8 mouse cellular contexts compared by ENCODE assay signal in the genomic region with DNA sequence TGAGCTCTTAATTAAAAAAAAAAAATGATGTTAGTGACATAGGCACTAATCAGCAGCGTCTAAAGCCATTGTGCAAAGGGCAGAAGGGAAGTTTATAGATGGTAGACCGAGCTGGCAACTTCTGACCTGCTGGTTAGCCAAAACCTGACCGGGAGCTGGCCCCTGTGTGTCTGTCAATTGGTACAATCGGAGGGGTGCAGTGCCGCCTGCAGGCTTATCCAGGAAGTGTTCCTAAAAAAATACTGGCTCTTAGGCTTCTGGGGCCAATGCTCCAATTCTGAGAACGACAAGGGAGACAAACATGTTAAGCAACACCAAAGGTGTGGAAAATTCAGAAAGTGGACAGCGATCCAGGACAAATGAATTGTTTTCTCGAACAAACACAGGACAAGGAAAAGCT. TPM values are rescaled to one million over a fixed set of nuclear protein-coding genes. Genes with fewer than 3 reads are reported as not detected.
DNase-seq lines count a peak whose midpoint lies in the region; ATAC-seq and TF ChIP-seq lines count a peak whose summit lies in the region.

No protein-coding gene starts in this region.

- TF ChIP-seq CTCF in lung, adult 2 months (IDR thresholded peaks at IDR 0.05; ENCODE audit: insufficient read depth, low read length) = peak; percentile 26; the same call in 1 of the 2 replicates
- peak; percentile 63 for TF ChIP-seq CTCF in stomach, postnatal 0 days (IDR thresholded peaks at IDR 0.05; ENCODE audit: low read depth)

- WGBS in lung, adult 2 months = 22% methylated on average over 8 of the region's 8 CpGs
- WGBS in stomach, postnatal 0 days = 29% methylated on average over 8 of the region's 8 CpGs

- H3K4me3 ChIP-seq in lung, adult 2 months (replicated peaks; ENCODE audit: extremely low read depth, low read depth, low read length) = no peak overlapping the region
- H3K4me3 ChIP-seq in stomach, postnatal 0 days (ENCODE audit: low read depth, low read length) = no peak overlapping the region

- H3K9me3 ChIP-seq in stomach, postnatal 0 days (ENCODE audit: control insufficient read depth, low read length) = no peaks in the 10 kb centered on the region

- peak; percentile 55 to 64 for DNase-seq in cerebellum, postnatal 10 days
- no peak for DNase-seq in cerebellum, adult 11-12 months
- no peak for DNase-seq in lung, adult 2 months
- DNase-seq in lung, adult 18-20 months = no peak
- DNase-seq in stomach, postnatal 0 days (ENCODE audit: low spot score) = peak; percentile 29
- DNase-seq in natural killer cell, adult 2 months (ENCODE audit: low spot score in 2 of 2) = no peak
- no peak for DNase-seq in left cerebral cortex, postnatal 14 days (ENCODE audit: low spot score in 2 of 2)

- H3K4me1 ChIP-seq in lung, adult 2 months (ENCODE audit: control insufficient read depth, insufficient read depth, low read length) = no peaks in the 10 kb centered on the region
- no peaks in the 10 kb centered on the region for H3K4me1 ChIP-seq in stomach, postnatal 0 days (replicated peaks; ENCODE audit: control insufficient read depth, insufficient read depth)

- no peak for TF ChIP-seq POLR2A in lung, adult 2 months (IDR thresholded peaks at IDR 0.05; ENCODE audit: borderline replicate concordance, extremely low read depth, low read depth, low read length)

- no peak for TF ChIP-seq EP300 in stomach, postnatal 0 days (optimal IDR thresholded peaks at IDR 0.05)

- no peaks in the 10 kb centered on the region for H3K27me3 ChIP-seq in stomach, postnatal 0 days (ENCODE audit: control insufficient read depth, insufficient read depth, low read length)

- no peak overlapping the region for H3K4me2 ChIP-seq in stomach, postnatal 0 days (replicated peaks; ENCODE audit: low read depth)

- no peak overlapping the region for H3K9ac ChIP-seq in stomach, postnatal 0 days (ENCODE audit: low read length)

- peak; percentile 45; the same call in 1 of the 2 replicates for ATAC-seq in erythroblast, adult 5-6 weeks (replicated peaks; ENCODE audit: low FRiP score, poor library complexity, severe bottlenecking)
- no peak for ATAC-seq in stomach, postnatal 0 days (ENCODE audit: low FRiP score, low TSS enrichment)

- intact Hi-C loops in left cerebral cortex, postnatal 14 days (cut with DNase I) = no loop called here

- no peaks in the 10 kb centered on the region for H3K36me3 ChIP-seq in stomach, postnatal 0 days (ENCODE audit: control insufficient read depth, insufficient read depth, low read length)

- no peak overlapping the region for H3K27ac ChIP-seq in stomach, postnatal 0 days (replicated peaks)

RNA-seq across cellular contexts. Expression of a gene that starts 24.7 kb away (rescaled TPM):
- 0.66 and 3.1 TPM in 2 replicates for polyA plus RNA-seq in lung, adult 2 months (2012; rRNA removed)
- not detected in 2 replicates for total RNA-seq in erythroblast, adult 5-6 weeks (2015; ENCODE audit: low replicate concordance)
- 0.51 and 0.70 TPM in 2 replicates for total RNA-seq in erythroblast, adult 5-6 weeks (2017; ENCODE audit: low replicate concordance)
- polyA plus RNA-seq in stomach, postnatal 0 days (2015; fragmentation: Nextera tagmentation; extraction: Ambion mirVana) = 0.52 and 1.3 TPM in 2 replicates
- 1 to 10 TPM; 1.2 to 1.5 TPM for total RNA-seq in left cerebral cortex, postnatal 14 days (2021)

Comparison
In these comparisons a context has a peak if more than half of its experiments do, and no peak if none do; other contexts are left out.
1. DNase-seq: peak in cerebellum, postnatal 10 days (2 of 2) and stomach, postnatal 0 days (single experiment); none in cerebellum, adult 11-12 months (single experiment), lung, adult 2 months (single experiment), lung, adult 18-20 months (0 of 2), natural killer cell, adult 2 months (0 of 2) and left cerebral cortex, postnatal 14 days (0 of 2).